Mouse (Mus musculus) lung, adult 2 months (tissue): ENCODE measurements around the gene Srpr. TPM values are rescaled to one million over a fixed set of nuclear protein-coding genes. Genes with fewer than 3 reads are reported as not detected.

ENCODE experiments used
- DNase-seq: peaks from one replicate; pipeline ENCODE4 v3.0.0; 2022
- H3K4me1 ChIP-seq: fragments of 200-500 bp; 2 replicates; pipeline ENCODE4 v1.6.1; 2011; ENCODE audit warnings: low read length; ENCODE audit not compliant: control insufficient read depth, insufficient read depth
- H3K4me3 ChIP-seq: fragments of 200-500 bp; replicated peaks from 2 replicates; pipeline ENCODE3; 2011; ENCODE audit warnings: low read depth, mild to moderate bottlenecking, control low read depth, low read length; ENCODE audit errors: extremely low read depth
- CTCF ChIP-seq: fragments of 200-500 bp; IDR thresholded peaks from 2 replicates; pipeline ENCODE4 v1.5.1; 2011; ENCODE audit warnings: mild to moderate bottlenecking, low read length, control low read depth; ENCODE audit not compliant: insufficient read depth
- POLR2A ChIP-seq: fragments of 200-500 bp; IDR thresholded peaks from 2 replicates; pipeline ENCODE4 v1.6.1; 2011; ENCODE audit warnings: low read depth, mild to moderate bottlenecking, control low read depth, low read length, borderline replicate concordance; ENCODE audit errors: extremely low read depth
- whole genome bisulfite sequencing: fragments of 180-500 bp; shearing (Covaris S2); methylation state at CpG from one replicate; pipeline ENCODE4 v1.1.7; 2018; 5-methylcytosine and 5-hydroxymethylcytosine counted together
- polyA plus RNA-seq: library from polyadenylated mRNA; depleted of rRNA; stranded (reverse); fragments of >200 nt; gene quantifications from 2 replicates; pipeline ENCODE4 v1.2.3, GENCODE M21; 2012

Gene Srpr
- polyA plus RNA-seq, 1 experiment = 88.1 TPM

- TF ChIP-seq CTCF (no peak), POLR2A (no peak)
- H3K4me3 ChIP-seq = no peak overlapping the region
- peaks cover 2% of the 10 kb centered on the region; the same call in 1 of the 2 replicates for H3K4me1 ChIP-seq
- DNase-seq = peak; percentile 17
- 42% methylated on average over 6 of the region's 6 CpGs for WGBS
These were observed 39.1 kb downstream of the Srpr start for GRCm38 (mm10) chr9:35238915-35239571.

GRCm38 (mm10) chr9:35239734-35240133 lies 39.8 kb downstream of the Srpr start:
- Histone ChIP-seq H3K4me1 (peaks cover 2% of the 10 kb centered on the region; the same call in 1 of the 2 replicates), H3K4me3 (no peak overlapping the region)
- no peak for DNase-seq
- no peak for TF ChIP-seq CTCF
- TF ChIP-seq POLR2A = no peak
- 39% methylated on average over 1 of the region's 1 CpGs for WGBS

GRCm38 (mm10) chr9:35247405-35247804 lies 47.4 kb downstream of the Srpr start:
- H3K4me3 ChIP-seq = no peak overlapping the region
- no peak for DNase-seq
- no peak for TF ChIP-seq CTCF
- TF ChIP-seq POLR2A = no peak
- no peaks in the 10 kb centered on the region for H3K4me1 ChIP-seq
- 87% methylated on average over 2 of the region's 2 CpGs for WGBS

- TF ChIP-seq CTCF = no peak
- no peak for TF ChIP-seq POLR2A
- Histone ChIP-seq H3K4me3 (no peak overlapping the region), H3K4me1 (no peaks in the 10 kb centered on the region)
- no peak for DNase-seq
These were observed 49.5 kb downstream of the Srpr start for GRCm38 (mm10) chr9:35249476-35249875.

- no peaks in the 10 kb centered on the region for H3K4me1 ChIP-seq
- 76% methylated on average over 7 of the region's 7 CpGs for WGBS
- TF ChIP-seq POLR2A (no peak), CTCF (no peak)
- no peak overlapping the region for H3K4me3 ChIP-seq
- DNase-seq = no peak
These were observed 57.4 kb downstream of the Srpr start for GRCm38 (mm10) chr9:35257365-35257764.

GRCm38 (mm10) chr9:35262418-35262817 lies 62.4 kb downstream of the Srpr start:
- WGBS = 61% methylated on average over 4 of the region's 4 CpGs
- DNase-seq = no peak
- no peak for TF ChIP-seq POLR2A
- no peak for TF ChIP-seq CTCF
- no peak overlapping the region for H3K4me3 ChIP-seq
- H3K4me1 ChIP-seq = no peaks in the 10 kb centered on the region; the same call in 1 of the 2 replicates

- H3K4me3 ChIP-seq = no peak overlapping the region
- DNase-seq = no peak
- TF ChIP-seq POLR2A (no peak), CTCF (no peak)
- peaks cover 3% of the 10 kb centered on the region; the same call in 1 of the 2 replicates for H3K4me1 ChIP-seq
- 77% methylated on average over 2 of the region's 2 CpGs for WGBS
These were observed 63.5 kb downstream of the Srpr start for GRCm38 (mm10) chr9:35263431-35263830.

GRCm38 (mm10) chr9:35264509-35264908 lies 64.5 kb downstream of the Srpr start:
- Histone ChIP-seq H3K4me3 (no peak overlapping the region), H3K4me1 (peaks cover 3% of the 10 kb centered on the region; the same call in 1 of the 2 replicates)
- no peak for DNase-seq
- 16% methylated on average over 3 of the region's 3 CpGs for WGBS
- no peak for TF ChIP-seq CTCF
- no peak for TF ChIP-seq POLR2A

GRCm38 (mm10) chr9:35267146-35267975 lies 67.4 kb downstream of the Srpr start, which contains the start of the genes Fam118b and Rpusd4:
Gene Fam118b (minus strand): TSS chr9:35267805.
Gene Rpusd4 (plus strand): TSS chr9:35267865.
- peak; percentile 96; the same call in 1 of the 2 replicates for TF ChIP-seq POLR2A
- no peak for TF ChIP-seq CTCF
- WGBS = under 1% methylated on average over 62 of the region's 62 CpGs
- peak; percentile 87 for DNase-seq
- H3K4me3 ChIP-seq = peak within 1 kb of the TSS; percentile 96
- H3K4me1 ChIP-seq = peaks cover 3% of the 10 kb centered on the region; the same call in 1 of the 2 replicates
